19 mouse cellular contexts compared by ENCODE assay signal in genomic region chr5:123897352-123897751, GRCm38 (mm10). TPM values are rescaled to one million over a fixed set of nuclear protein-coding genes. Genes with fewer than 3 reads are reported as not detected.
A peak's percentile ranks its signal among the peaks of the same experiment; 100 is the strongest.
DNase-seq lines count a peak whose midpoint lies in the region; TF ChIP-seq lines count a peak whose summit lies in the region.
"Had no signal": no experiment of that assay in that cellular context is flagged by ENCODE, and none has a peak within 500 bp of the region (broad histone marks: within the 10 kb centered on the region; RNA-seq: fewer than 3 reads in every experiment).

No protein-coding gene starts in this region.

- peak; percentile 22 for DNase-seq in liver, adult 2 months (ENCODE audit: extremely low read depth, low read depth, low spot score)
- no peak for DNase-seq in liver
- DNase-seq in B cell, adult 2 months: peak; percentile 16 to 19
- peak; percentile 83 for DNase-seq in MEL (ENCODE audit: low read depth, low spot score)
- DNase-seq in induced T-regulatory cell, adult 2 months (ENCODE audit: low read depth): peak; percentile 42
- DNase-seq in urinary bladder, adult 18-20 months (ENCODE audit: low spot score in 2 of 2): no peak
- DNase-seq in T-cell, adult 2 months (ENCODE audit: low spot score): no peak
- DNase-seq in cerebellum, adult 2 months: no peak
- DNase-seq: adrenal gland, postnatal 14 days; gastrocnemius, postnatal 36 days; kidney, postnatal 14 days; layer of hippocampus, postnatal 36 days; liver, postnatal 0 days; thymus, adult 18-20 months had no signal

- no peak for TF ChIP-seq CTCF in liver, adult 2 months (IDR thresholded peaks at IDR 0.05; ENCODE audit: low read depth, low read length)
- TF ChIP-seq CTCF in MEL (IDR thresholded peaks at IDR 0.05 in 2 of 3, conservative IDR thresholded peaks at IDR 0.05 in 1 of 3; ENCODE audit: control insufficient read depth in 1 of 3, insufficient read depth in 1 of 3, low read depth in 2 of 3, low read length in 3 of 3, poor library complexity in 1 of 3, severe bottlenecking in 1 of 3): no peak
- TF ChIP-seq CTCF in cerebellum, adult 2 months (IDR thresholded peaks at IDR 0.05; ENCODE audit: borderline replicate concordance, insufficient read depth, low read depth, low read length): no peak

- no peak overlapping the region for H3K27ac ChIP-seq in liver, adult 2 months (replicated peaks; ENCODE audit: insufficient read depth, low read depth, low read length)
- peak overlapping the region; percentile 4; the same call in 1 of the 2 replicates for H3K27ac ChIP-seq in MEL (ENCODE audit: control insufficient read depth, low read depth, low read length)
- H3K27ac ChIP-seq in cerebellum, adult 2 months (ENCODE audit: insufficient read depth, low read length): no peak overlapping the region
- H3K27ac ChIP-seq: hindbrain, embryonic 12.5 days; midbrain, embryonic 12.5 days had no signal

- WGBS in liver, adult 2 months: 73% methylated on average over 13 of the region's 13 CpGs
- 84% methylated on average over 13 of the region's 13 CpGs for WGBS in cerebellum, adult 2 months

- H3K27me3 ChIP-seq in liver, adult 2 months (ENCODE audit: control insufficient read depth, insufficient read depth, low read length): no peaks in the 10 kb centered on the region
- no peaks in the 10 kb centered on the region for H3K27me3 ChIP-seq in MEL (ENCODE audit: control insufficient read depth in 1 of 2, insufficient read depth in 2 of 2, low read length in 2 of 2)
- H3K27me3 ChIP-seq in cerebellum, adult 2 months (ENCODE audit: control insufficient read depth, insufficient read depth, low read length): no peaks in the 10 kb centered on the region
- H3K27me3 ChIP-seq: hindbrain, embryonic 12.5 days; midbrain, embryonic 12.5 days had no signal

- H3K4me3 ChIP-seq in liver, adult 2 months (ENCODE audit: insufficient read depth, low read depth, low read length): no peak overlapping the region
- H3K4me3 ChIP-seq in MEL (ENCODE audit: control insufficient read depth in 1 of 2, insufficient read depth in 1 of 2, low read depth in 2 of 2, low read length in 2 of 2): peak overlapping the region; percentile 36 to 39; a peak in 3 of 4 replicates
- H3K4me3 ChIP-seq in cerebellum, adult 2 months (replicated peaks; ENCODE audit: insufficient read depth, low read depth, low read length): no peak overlapping the region
- H3K4me3 ChIP-seq: hindbrain, embryonic 12.5 days; midbrain, embryonic 12.5 days had no signal

- H3K9me3 ChIP-seq in MEL (replicated peaks; ENCODE audit: insufficient read depth, low read length): no peaks in the 10 kb centered on the region
- H3K9me3 ChIP-seq: hindbrain, embryonic 12.5 days; midbrain, embryonic 12.5 days had no signal

- no peaks in the 10 kb centered on the region for H3K4me1 ChIP-seq in liver, adult 2 months (ENCODE audit: control insufficient read depth, insufficient read depth, low read length)
- H3K4me1 ChIP-seq in MEL (ENCODE audit: control insufficient read depth in 1 of 2, insufficient read depth in 2 of 2, low read length in 2 of 2): peaks cover 2 to 21% of the 10 kb centered on the region in 2 experiments; a peak in 3 of 4 replicates
- H3K4me1 ChIP-seq in cerebellum, adult 2 months (ENCODE audit: control insufficient read depth, insufficient read depth, low read length): no peaks in the 10 kb centered on the region
- H3K4me1 ChIP-seq: hindbrain, embryonic 12.5 days; midbrain, embryonic 12.5 days had no signal

- no peak for TF ChIP-seq POLR2A in liver, adult 2 months (IDR thresholded peaks at IDR 0.05; ENCODE audit: extremely low read depth, insufficient read depth, low read length)
- TF ChIP-seq POLR2A in MEL (IDR thresholded peaks at IDR 0.05; ENCODE audit: control insufficient read depth in 1 of 2, insufficient read depth in 1 of 2, low read depth in 1 of 2, low read length in 2 of 2, poor library complexity in 1 of 2): peak in 1 of 2 experiments; percentile 57; a peak in 1 of 4 replicates
- no peak for TF ChIP-seq POLR2A in cerebellum, adult 2 months (IDR thresholded peaks at IDR 0.05; ENCODE audit: borderline replicate concordance, insufficient read depth, low read length)

- no peaks in the 10 kb centered on the region for H3K36me3 ChIP-seq in liver, adult 2 months (ENCODE audit: control insufficient read depth, insufficient read depth, low read length)
- H3K36me3 ChIP-seq in MEL (ENCODE audit: control insufficient read depth in 1 of 2, insufficient read depth in 2 of 2, low read length in 2 of 2): peaks cover 0 to 17% of the 10 kb centered on the region in 2 experiments; a peak in 2 of 4 replicates
- H3K36me3 ChIP-seq: hindbrain, embryonic 12.5 days; midbrain, embryonic 12.5 days had no signal

- H3K9ac ChIP-seq in liver, adult 2 months (ENCODE audit: low read depth, low read length): no peak overlapping the region
- peak overlapping the region; percentile 34 for H3K9ac ChIP-seq in MEL (ENCODE audit: control insufficient read depth, low read depth, low read length, poor library complexity, severe bottlenecking)
- H3K9ac ChIP-seq: hindbrain, embryonic 12.5 days; liver, postnatal 0 days; midbrain, embryonic 12.5 days had no signal

- no peak for TF ChIP-seq RAD21 in MEL (IDR thresholded peaks at IDR 0.05; ENCODE audit: low read depth, low read length)

- no peak for TF ChIP-seq EP300 in MEL (IDR thresholded peaks at IDR 0.05; ENCODE audit: low read depth in 1 of 2, low read length in 2 of 2)

- no peaks in the 10 kb centered on the region for H3K79me2 ChIP-seq in liver, adult 2 months (ENCODE audit: control insufficient read depth, insufficient read depth, low read length)
- H3K79me2 ChIP-seq in MEL (ENCODE audit: control insufficient read depth, insufficient read depth, low read length, poor library complexity): no peaks in the 10 kb centered on the region

TF ChIP-seq in MEL, 35 proteins besides CTCF, POLR2A, EP300 and RAD21 (continues in another document):
- TF ChIP-seq POLR2AphosphoS2 (IDR thresholded peaks at IDR 0.05; ENCODE audit: low read length) (no peak), ZMIZ1 (IDR thresholded peaks at IDR 0.05; ENCODE audit: low read depth, low read length) (no peak), JUND (IDR thresholded peaks at IDR 0.05; ENCODE audit: low read depth, low read length) (no peak), MEF2A (IDR thresholded peaks at IDR 0.05; ENCODE audit: extremely low read depth, insufficient replicate concordance, low read depth, low read length, poor library complexity, severe bottlenecking) (no peak), MXI1 (IDR thresholded peaks at IDR 0.05; ENCODE audit: low read depth, low read length) (peak; percentile 90), GABPA (IDR thresholded peaks at IDR 0.05; ENCODE audit: low read depth, low read length) (no peak), NRF1 (IDR thresholded peaks at IDR 0.05; ENCODE audit: insufficient read depth, low read depth, low read length, poor library complexity, severe bottlenecking) (no peak), MYC (IDR thresholded peaks at IDR 0.05; ENCODE audit: low read depth, low read length) (peak; percentile 99), TCF12 (IDR thresholded peaks at IDR 0.05; ENCODE audit: low read depth, low read length) (no peak), E2F4 (IDR thresholded peaks at IDR 0.05; ENCODE audit: borderline replicate concordance, low read depth, low read length) (no peak), MAZ (IDR thresholded peaks at IDR 0.05; ENCODE audit: low read depth, low read length) (no peak), CHD2 (IDR thresholded peaks at IDR 0.05; ENCODE audit: low read length) (no peak), UBTF (IDR thresholded peaks at IDR 0.05; ENCODE audit: borderline replicate concordance, insufficient read depth, low read depth, low read length) (no peak), HCFC1 (IDR thresholded peaks at IDR 0.05; ENCODE audit: low read depth, low read length) (no peak), ETS1 (IDR thresholded peaks at IDR 0.05; ENCODE audit: low read depth, low read length) (no peak), CHD1 (IDR thresholded peaks at IDR 0.05; ENCODE audit: low read depth, low read length) (no peak), RCOR1 (IDR thresholded peaks at IDR 0.05; ENCODE audit: low read depth, low read length) (no peak; the same call in 1 of the 2 replicates)

RNA-seq across cellular contexts. Expression of gene Denr, which starts 9.6 kb away (rescaled TPM):
- 12.5 and 15.5 TPM in 2 replicates for total RNA-seq in liver, adult 2 months (2014; rRNA removed)
- 27.5 and 37.9 TPM in 2 replicates for polyA plus RNA-seq in liver, adult 2 months (2012; rRNA removed)
- total RNA-seq in MEL (2012; rRNA removed): 100 and 109 TPM in 2 replicates
- polyA plus RNA-seq in MEL (2012; ENCODE audit: insufficient read depth in 1 of 2, insufficient read length in 2 of 2, low read depth in 1 of 2, low replicate concordance in 2 of 2, missing spikeins in 1 of 2): 100 to 1,000 TPM in 1 of 2 experiments, 10 to 100 TPM in 1; 62.4 to 323 TPM
- 45.6 and 56.3 TPM in 2 replicates for polyA plus RNA-seq in cerebellum, adult 2 months (2012; rRNA removed)

RNA-seq across cellular contexts. Expression of gene Hcar1, which starts 17.5 kb away (rescaled TPM):
- under 0.01 and 0.09 TPM in 2 replicates for total RNA-seq in liver, adult 2 months (2014; rRNA removed)
- polyA plus RNA-seq in liver, adult 2 months (2012; rRNA removed): 0.04 TPM in 1 of 2 replicates, not detected in the other
- total RNA-seq in MEL (2012; rRNA removed): not detected in 2 replicates
- not detected for polyA plus RNA-seq in MEL (2012; ENCODE audit: insufficient read depth in 1 of 2, insufficient read length in 2 of 2, low read depth in 1 of 2, low replicate concordance in 2 of 2, missing spikeins in 1 of 2)
- 0.38 and 0.73 TPM in 2 replicates for polyA plus RNA-seq in cerebellum, adult 2 months (2012; rRNA removed)
- polyA plus RNA-seq: neural tube, embryonic 11.5 days had no signal

RNA-seq across cellular contexts. Expression of gene Gm43518, which starts 29.9 kb away (rescaled TPM):
- 1.2 TPM in 1 of 2 replicates, not detected in the other for total RNA-seq in liver, adult 2 months (2014; rRNA removed)
- polyA plus RNA-seq in liver, adult 2 months (2012; rRNA removed): 0.31 TPM in 1 of 2 replicates, not detected in the other
- 1.5 and 2.1 TPM in 2 replicates for total RNA-seq in MEL (2012; rRNA removed)
- 1 to 10 TPM in 1 of 2 experiments, not detected in 1; 3.6 TPM for polyA plus RNA-seq in MEL (2012; ENCODE audit: insufficient read depth in 1 of 2, insufficient read length in 2 of 2, low read depth in 1 of 2, low replicate concordance in 2 of 2, missing spikeins in 1 of 2)
- polyA plus RNA-seq in cerebellum, adult 2 months (2012; rRNA removed): 0.67 and 1.5 TPM in 2 replicates
- polyA plus RNA-seq: neural tube, embryonic 11.5 days had no signal

RNA-seq across cellular contexts. Expression of gene Hcar2, which starts 32.1 kb away (rescaled TPM):
- total RNA-seq in liver, adult 2 months (2014; rRNA removed): 0.18 and 1.1 TPM in 2 replicates
- 0.25 and 0.32 TPM in 2 replicates for polyA plus RNA-seq in liver, adult 2 months (2012; rRNA removed)
- not detected in 2 replicates for total RNA-seq in MEL (2012; rRNA removed)
- polyA plus RNA-seq in MEL (2012; ENCODE audit: insufficient read depth in 1 of 2, insufficient read length in 2 of 2, low read depth in 1 of 2, low replicate concordance in 2 of 2, missing spikeins in 1 of 2): not detected
- 0.07 and 0.08 TPM in 2 replicates for polyA plus RNA-seq in cerebellum, adult 2 months (2012; rRNA removed)
- polyA plus RNA-seq: heart, embryonic 14.5 days; hindbrain, embryonic 12.5 days; limb, embryonic 11.5 days; midbrain, embryonic 12.5 days had no signal

RNA-seq across cellular contexts. Expression of gene Ccdc62, which starts 33.1 kb away (rescaled TPM):
- total RNA-seq in liver, adult 2 months (2014; rRNA removed): 2.1 and 2.2 TPM in 2 replicates
- 1.8 and 3.2 TPM in 2 replicates for polyA plus RNA-seq in liver, adult 2 months (2012; rRNA removed)
- total RNA-seq in MEL (2012; rRNA removed): 7.5 and 8.5 TPM in 2 replicates
- polyA plus RNA-seq in MEL (2012; ENCODE audit: insufficient read depth in 1 of 2, insufficient read length in 2 of 2, low read depth in 1 of 2, low replicate concordance in 2 of 2, missing spikeins in 1 of 2): 10 to 100 TPM in 1 of 2 experiments, not detected in 1; 13.4 TPM
- polyA plus RNA-seq in cerebellum, adult 2 months (2012; rRNA removed): 4.6 and 5.8 TPM in 2 replicates

Comparison
In these comparisons a context has a peak if more than half of its experiments do, and no peak if none do; other contexts are left out.
1. DNase-seq: peak in liver, adult 2 months (single experiment), B cell, adult 2 months (2 of 2), MEL (single experiment) and induced T-regulatory cell, adult 2 months (single experiment); none in liver (single experiment), urinary bladder, adult 18-20 months (0 of 2), T-cell, adult 2 months (single experiment) and cerebellum, adult 2 months (0 of 2).
2. H3K4me3 ChIP-seq: peak in MEL (2 of 2); none in liver, adult 2 months (single experiment) and cerebellum, adult 2 months (single experiment).